ENCODE assay signal across 18 mouse cellular contexts in genomic region chr4:101438271-101438670, GRCm38 (mm10). TPM values are rescaled to one million over a fixed set of nuclear protein-coding genes. Genes with fewer than 3 reads are reported as not detected.
DNase-seq lines count a peak whose midpoint lies in the region; ATAC-seq and TF ChIP-seq lines count a peak whose summit lies in the region.
"Had no signal": no experiment of that assay in that cellular context is flagged by ENCODE, and none has a peak within 500 bp of the region (broad histone marks: within the 10 kb centered on the region; RNA-seq: fewer than 3 reads in every experiment).

No protein-coding gene starts in this region.

- WGBS in lung, adult 2 months = 41% methylated on average over 8 of the region's 8 CpGs
- 21% methylated on average over 8 of the region's 8 CpGs for WGBS in heart, embryonic 16.5 days
- 74% methylated on average over 8 of the region's 8 CpGs for WGBS in liver, embryonic 12.5 days (ENCODE audit: insufficient replicate concordance)

- no peak for TF ChIP-seq POLR2A in lung, adult 2 months (IDR thresholded peaks at IDR 0.05; ENCODE audit: borderline replicate concordance, extremely low read depth, low read depth, low read length)

- H3K4me1 ChIP-seq in lung, adult 2 months (ENCODE audit: control insufficient read depth, insufficient read depth, low read length) = no peaks in the 10 kb centered on the region
- H3K4me1 ChIP-seq in heart, embryonic 16.5 days (ENCODE audit: control insufficient read depth, insufficient read depth, low read length) = peaks cover 57% of the 10 kb centered on the region
- peaks cover 21% of the 10 kb centered on the region; the same call in 1 of the 2 replicates for H3K4me1 ChIP-seq in liver, embryonic 12.5 days

- peak overlapping the region; percentile 56 for H3K4me2 ChIP-seq in heart, embryonic 16.5 days (ENCODE audit: low read depth, low read length)
- H3K4me2 ChIP-seq in liver, embryonic 12.5 days = no peak overlapping the region
- H3K4me2 ChIP-seq: forebrain, embryonic 13.5 days; liver, embryonic 13.5 days had no signal

- no peaks in the 10 kb centered on the region for H3K27me3 ChIP-seq in heart, embryonic 16.5 days (ENCODE audit: control insufficient read depth, insufficient read depth, low read length)
- no peaks in the 10 kb centered on the region for H3K27me3 ChIP-seq in liver, embryonic 12.5 days (replicated peaks)
- H3K27me3 ChIP-seq: CH12.LX; forebrain, embryonic 13.5 days; liver, embryonic 13.5 days; Patski had no signal

- H3K4me3 ChIP-seq in lung, adult 2 months (replicated peaks; ENCODE audit: extremely low read depth, low read depth, low read length) = no peak overlapping the region
- no peak overlapping the region; the same call in 1 of the 2 replicates for H3K4me3 ChIP-seq in heart, embryonic 16.5 days (ENCODE audit: low read length)
- no peak overlapping the region for H3K4me3 ChIP-seq in liver, embryonic 12.5 days
- H3K4me3 ChIP-seq: forebrain, embryonic 13.5 days; liver, embryonic 13.5 days; megakaryocyte, embryonic 14.5 days had no signal

- TF ChIP-seq CTCF in lung, adult 2 months (IDR thresholded peaks at IDR 0.05; ENCODE audit: insufficient read depth, low read length) = no peak

- no peaks in the 10 kb centered on the region for H3K36me3 ChIP-seq in heart, embryonic 16.5 days (ENCODE audit: control insufficient read depth, insufficient read depth)
- peaks cover 3% of the 10 kb centered on the region; the same call in 1 of the 2 replicates for H3K36me3 ChIP-seq in liver, embryonic 12.5 days
- H3K36me3 ChIP-seq: liver, embryonic 13.5 days had no signal

- 0 out of 2 replicates have a peak, but pooled peaks have one; percentile 12 for ATAC-seq in granulocyte monocyte progenitor cell, adult 5-6 weeks (replicated peaks; ENCODE audit: poor library complexity, severe bottlenecking)
- ATAC-seq in heart, embryonic 16.5 days (replicated peaks; ENCODE audit: extremely low read depth, insufficient read depth, low FRiP score) = peak; percentile 76
- ATAC-seq in liver, embryonic 12.5 days = no peak
- ATAC-seq: forebrain, embryonic 13.5 days; intestine, postnatal 0 days; Patski had no signal

- H3K9me3 ChIP-seq in heart, embryonic 16.5 days (replicated peaks; ENCODE audit: control insufficient read depth, low read length) = no peaks in the 10 kb centered on the region
- H3K9me3 ChIP-seq in liver, embryonic 12.5 days (replicated peaks) = no peaks in the 10 kb centered on the region
- H3K9me3 ChIP-seq: forebrain, embryonic 13.5 days; liver, embryonic 13.5 days; megakaryocyte, embryonic 14.5 days had no signal

- peak overlapping the region; percentile 95 for H3K27ac ChIP-seq in heart, embryonic 16.5 days (ENCODE audit: low read length)
- no peak overlapping the region for H3K27ac ChIP-seq in liver, embryonic 12.5 days
- H3K27ac ChIP-seq: liver, embryonic 13.5 days had no signal

- DNase-seq in lung, adult 2 months = peak; percentile 15
- no peak for DNase-seq in lung, postnatal 36 days
- DNase-seq in lung, postnatal 25 days (ENCODE audit: low spot score) = peak; percentile 17
- DNase-seq in frontal cortex, adult 2 months (ENCODE audit: extremely low spot score in 1 of 2, low spot score in 1 of 2) = no peak
- no peak for DNase-seq in yolk sac, embryonic 10.5 days (ENCODE audit: low spot score)
- DNase-seq: adrenal gland, adult 2 months; liver, embryonic 13.5 days; right cerebral cortex, postnatal 14 days; thymus, adult 18-20 months had no signal

- peak overlapping the region; percentile 21 for H3K9ac ChIP-seq in heart, embryonic 16.5 days (ENCODE audit: low read length)
- no peak overlapping the region for H3K9ac ChIP-seq in liver, embryonic 12.5 days
- H3K9ac ChIP-seq: forebrain, embryonic 13.5 days; liver, embryonic 13.5 days had no signal

RNA-seq across cellular contexts. Expression of gene Ak4, which starts 19.2 kb away (rescaled TPM):
- polyA plus RNA-seq in lung, adult 2 months (2012; rRNA removed) = 1.6 and 1.7 TPM in 2 replicates
- 10.6 and 12.3 TPM in 2 replicates for total RNA-seq in granulocyte monocyte progenitor cell, adult 5-6 weeks (2014; fragmentation: Nextera tagmentation)
- 27.4 and 37.0 TPM in 2 replicates for total RNA-seq in granulocyte monocyte progenitor cell, adult 5-6 weeks (2017)
- 23.6 and 24.0 TPM in 2 replicates for polyA plus RNA-seq in heart, embryonic 16.5 days (2015; fragmentation: Nextera tagmentation; extraction: Ambion mirVana)
- 25.6 and 25.7 TPM in 2 replicates for polyA plus RNA-seq in frontal cortex, adult 2 months (2012; rRNA removed)
- 11.7 and 12.0 TPM in 2 replicates for polyA plus RNA-seq in liver, embryonic 12.5 days (2016; fragmentation: Nextera tagmentation; extraction: Ambion mirVana)

RNA-seq across cellular contexts. Expression of gene Dnajc6, which starts 58.2 kb away (rescaled TPM):
- 1.2 and 1.9 TPM in 2 replicates for polyA plus RNA-seq in lung, adult 2 months (2012; rRNA removed)
- 7.3 and 12.5 TPM in 2 replicates for total RNA-seq in granulocyte monocyte progenitor cell, adult 5-6 weeks (2014; fragmentation: Nextera tagmentation)
- total RNA-seq in granulocyte monocyte progenitor cell, adult 5-6 weeks (2017) = 15.4 and 24.3 TPM in 2 replicates
- 1.2 and 1.7 TPM in 2 replicates for polyA plus RNA-seq in heart, embryonic 16.5 days (2015; fragmentation: Nextera tagmentation; extraction: Ambion mirVana)
- 136 and 149 TPM in 2 replicates for polyA plus RNA-seq in frontal cortex, adult 2 months (2012; rRNA removed)
- 0.02 and 0.10 TPM in 2 replicates for polyA plus RNA-seq in liver, embryonic 12.5 days (2016; fragmentation: Nextera tagmentation; extraction: Ambion mirVana)
- total RNA-seq: CH12.LX; neutrophil, adult 5-6 weeks had no signal

Comparison
In these comparisons a context has a peak if more than half of its experiments do, and no peak if none do; other contexts are left out.
1. DNase-seq: peak in lung, adult 2 months (single experiment) and lung, postnatal 25 days (single experiment); none in lung, postnatal 36 days (single experiment), frontal cortex, adult 2 months (0 of 2) and yolk sac, embryonic 10.5 days (single experiment).
2. RNA of gene Dnajc6, which starts 58.2 kb away (polyA plus RNA-seq): 136 to 149 TPM in frontal cortex, adult 2 months; 1.2 to 1.9 TPM in lung, adult 2 months, 1.2 to 1.7 TPM in heart, embryonic 16.5 days and 0.02 to 0.10 TPM in liver, embryonic 12.5 days; every median in the first group is over 10 times any median in the second.